Mouse (Mus musculus) olfactory bulb, adult 2 months (tissue): ENCODE measurements at regions not wholly inside any gene's neighbourhood (a gene's known extent, or its start where the extent isn't known, plus 50 kb on each side); places are given as distances from the start of the nearest gene placed in this dataset.

Experiments used
- CTCF ChIP-seq: fragments of 200-500 bp; IDR thresholded peaks from 2 replicates; pipeline ENCODE4 v1.5.1; 2012; ENCODE audit warnings: low read depth, mild to moderate bottlenecking, low read length, moderate library complexity; ENCODE audit not compliant: insufficient read depth
- POLR2A ChIP-seq: fragments of 200-500 bp; IDR thresholded peaks from 2 replicates; pipeline ENCODE4 v1.6.1; 2012; ENCODE audit warnings: mild to moderate bottlenecking, low read depth, low read length, moderate library complexity; ENCODE audit not compliant: insufficient read depth

GRCm38 (mm10) chr1:157712519-157712918, 206.0 kb downstream of the Sec16b start:
- TF ChIP-seq CTCF, result no peak
- no peak for TF ChIP-seq POLR2A
